ENCODE assay signal across 14 mouse cellular contexts in the genomic region with DNA sequence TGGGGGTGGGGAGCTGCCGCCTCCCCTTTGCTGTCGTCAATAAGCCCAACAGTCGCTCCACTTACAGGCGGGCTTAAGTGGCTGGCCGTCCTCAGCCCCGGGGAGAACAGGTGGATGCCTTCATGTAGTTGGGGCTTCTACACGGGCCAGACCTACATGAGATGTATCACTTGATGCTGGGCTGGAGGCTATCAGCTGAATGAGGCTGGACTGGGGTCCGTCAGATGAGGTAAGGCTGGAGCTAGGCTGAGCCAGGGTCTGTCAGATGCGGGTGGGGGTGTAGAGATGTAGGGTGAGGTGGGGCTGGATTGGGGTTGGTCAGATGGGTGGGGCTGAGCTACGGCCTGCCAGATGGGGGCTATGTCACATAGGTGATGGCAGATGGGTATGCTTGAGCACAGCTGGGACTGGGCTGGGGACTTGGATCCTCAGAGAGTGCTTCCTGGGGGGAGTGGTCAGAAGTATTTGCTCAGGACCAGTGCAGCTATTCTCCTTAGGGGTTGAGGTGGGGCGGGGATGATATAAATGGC. TPM values are rescaled to one million over a fixed set of nuclear protein-coding genes. Genes with fewer than 3 reads are reported as not detected.
DNase-seq lines count a peak whose midpoint lies in the region; ATAC-seq lines count a peak whose summit lies in the region.
"Had no signal": no experiment of that assay in that cellular context is flagged by ENCODE, and none has a peak within 500 bp of the region (broad histone marks: within the 10 kb centered on the region; RNA-seq: fewer than 3 reads in every experiment).

No protein-coding gene starts in this region.

- intact Hi-C loops in heart, postnatal 36 days (cut with DNase I), result no loop called here

- H3K4me2 ChIP-seq in heart, embryonic 13.5 days, result peak overlapping the region; percentile 38
- no peak overlapping the region for H3K4me2 ChIP-seq in midbrain, embryonic 11.5 days
- H3K4me2 ChIP-seq in midbrain, embryonic 16.5 days (ENCODE audit: low read length), result no peak overlapping the region
- no peak overlapping the region for H3K4me2 ChIP-seq in embryonic facial prominence, embryonic 15.5 days (replicated peaks)
- H3K4me2 ChIP-seq in stomach, embryonic 14.5 days (replicated peaks; ENCODE audit: low read depth, low read length), result no peak overlapping the region
- H3K4me2 ChIP-seq: hindbrain, embryonic 15.5 days had no signal

- DNase-seq in heart, postnatal 36 days, result no peak
- no peak for DNase-seq in midbrain, embryonic 11.5 days (ENCODE audit: low spot score, missing footprints)
- no peak for DNase-seq in cerebellum, postnatal 10 days
- DNase-seq: left cerebral cortex, postnatal 4 days had no signal

- H3K9me3 ChIP-seq in heart, embryonic 13.5 days, result no peaks in the 10 kb centered on the region
- H3K9me3 ChIP-seq in midbrain, embryonic 11.5 days (ENCODE audit: control insufficient read depth, low read length), result no peaks in the 10 kb centered on the region
- H3K9me3 ChIP-seq in midbrain, embryonic 16.5 days (replicated peaks; ENCODE audit: control insufficient read depth, low read length, poor library complexity, severe bottlenecking), result no peaks in the 10 kb centered on the region
- H3K9me3 ChIP-seq in embryonic facial prominence, embryonic 15.5 days (replicated peaks), result no peaks in the 10 kb centered on the region
- no peaks in the 10 kb centered on the region for H3K9me3 ChIP-seq in stomach, embryonic 14.5 days (ENCODE audit: control insufficient read depth, low read depth, low read length)
- H3K9me3 ChIP-seq: hindbrain, embryonic 15.5 days had no signal

- no peak overlapping the region for H3K4me3 ChIP-seq in heart, embryonic 13.5 days
- no peak overlapping the region for H3K4me3 ChIP-seq in midbrain, embryonic 11.5 days (ENCODE audit: low read depth, low read length)
- no peak overlapping the region for H3K4me3 ChIP-seq in midbrain, embryonic 16.5 days (ENCODE audit: low read depth, low read length)
- H3K4me3 ChIP-seq in embryonic facial prominence, embryonic 15.5 days (replicated peaks), result no peak overlapping the region
- H3K4me3 ChIP-seq in stomach, embryonic 14.5 days (ENCODE audit: low read depth, low read length), result no peak overlapping the region
- H3K4me3 ChIP-seq: hindbrain, embryonic 15.5 days; layer of hippocampus, adult 2 months had no signal

- 16% methylated on average over 11 of the region's 11 CpGs for WGBS in heart, embryonic 13.5 days
- WGBS in midbrain, embryonic 11.5 days, result 42% methylated on average over 11 of the region's 11 CpGs
- 46% methylated on average over 11 of the region's 11 CpGs for WGBS in midbrain, embryonic 16.5 days
- 25% methylated on average over 11 of the region's 11 CpGs for WGBS in embryonic facial prominence, embryonic 15.5 days
- 16% methylated on average over 11 of the region's 11 CpGs for WGBS in stomach, embryonic 14.5 days

- no peak overlapping the region for H3K27ac ChIP-seq in heart, embryonic 13.5 days (replicated peaks)
- H3K27ac ChIP-seq in midbrain, embryonic 11.5 days (ENCODE audit: low read depth, low read length), result no peak overlapping the region
- no peak overlapping the region for H3K27ac ChIP-seq in midbrain, embryonic 16.5 days (ENCODE audit: low read length)
- no peak overlapping the region for H3K27ac ChIP-seq in embryonic facial prominence, embryonic 15.5 days (replicated peaks)
- H3K27ac ChIP-seq in stomach, embryonic 14.5 days (ENCODE audit: low read length), result no peak overlapping the region
- H3K27ac ChIP-seq: hindbrain, embryonic 15.5 days; layer of hippocampus, adult 2 months had no signal

- no peaks in the 10 kb centered on the region for H3K36me3 ChIP-seq in heart, embryonic 13.5 days
- no peaks in the 10 kb centered on the region for H3K36me3 ChIP-seq in midbrain, embryonic 11.5 days (ENCODE audit: control insufficient read depth, insufficient read depth, low read length)
- no peaks in the 10 kb centered on the region for H3K36me3 ChIP-seq in midbrain, embryonic 16.5 days (ENCODE audit: control insufficient read depth, insufficient read depth, low read length)
- no peaks in the 10 kb centered on the region for H3K36me3 ChIP-seq in embryonic facial prominence, embryonic 15.5 days
- no peaks in the 10 kb centered on the region for H3K36me3 ChIP-seq in stomach, embryonic 14.5 days (ENCODE audit: control insufficient read depth, insufficient read depth, low read length)
- H3K36me3 ChIP-seq: hindbrain, embryonic 15.5 days had no signal

- H3K27me3 ChIP-seq in heart, embryonic 13.5 days (replicated peaks), result peaks cover 22% of the 10 kb centered on the region
- H3K27me3 ChIP-seq in midbrain, embryonic 11.5 days (ENCODE audit: control insufficient read depth, insufficient read depth, low read length), result no peaks in the 10 kb centered on the region
- H3K27me3 ChIP-seq in midbrain, embryonic 16.5 days (ENCODE audit: control insufficient read depth, insufficient read depth, low read depth, low read length), result no peaks in the 10 kb centered on the region
- no peaks in the 10 kb centered on the region; the same call in 1 of the 2 replicates for H3K27me3 ChIP-seq in embryonic facial prominence, embryonic 15.5 days
- H3K27me3 ChIP-seq in stomach, embryonic 14.5 days (ENCODE audit: control insufficient read depth, insufficient read depth, low read length), result no peaks in the 10 kb centered on the region
- H3K27me3 ChIP-seq: CH12.LX; hindbrain, embryonic 15.5 days had no signal

- H3K4me1 ChIP-seq in heart, embryonic 13.5 days, result peaks cover 53% of the 10 kb centered on the region
- H3K4me1 ChIP-seq in midbrain, embryonic 11.5 days (ENCODE audit: control insufficient read depth, insufficient read depth, low read length), result no peaks in the 10 kb centered on the region
- no peaks in the 10 kb centered on the region for H3K4me1 ChIP-seq in midbrain, embryonic 16.5 days (ENCODE audit: control insufficient read depth, insufficient read depth, low read length)
- H3K4me1 ChIP-seq in embryonic facial prominence, embryonic 15.5 days, result peaks cover 14% of the 10 kb centered on the region
- H3K4me1 ChIP-seq in stomach, embryonic 14.5 days (ENCODE audit: control insufficient read depth, insufficient read depth, low read length), result peaks cover 15% of the 10 kb centered on the region
- H3K4me1 ChIP-seq: hindbrain, embryonic 15.5 days had no signal

- no peak for ATAC-seq in heart, embryonic 13.5 days (ENCODE audit: extremely low read depth, insufficient number of reproducible peaks, low FRiP score, low TSS enrichment)
- ATAC-seq in midbrain, embryonic 11.5 days (ENCODE audit: low FRiP score), result peak; percentile 27; the same call in 1 of the 2 replicates
- no peak for ATAC-seq in midbrain, embryonic 16.5 days
- ATAC-seq in embryonic facial prominence, embryonic 15.5 days (ENCODE audit: insufficient number of reproducible peaks, low FRiP score, low TSS enrichment, low read depth), result 0 out of 2 replicates have a peak, but pooled peaks have one; percentile 24
- peak; percentile 50 for ATAC-seq in stomach, embryonic 14.5 days (ENCODE audit: insufficient number of reproducible peaks, insufficient read depth, low FRiP score, low read depth)

- 0 out of 2 replicates have a peak overlapping the region, but pooled peaks have one; percentile 14 for H3K9ac ChIP-seq in heart, embryonic 13.5 days
- no peak overlapping the region for H3K9ac ChIP-seq in midbrain, embryonic 11.5 days (ENCODE audit: low read length)
- no peak overlapping the region for H3K9ac ChIP-seq in midbrain, embryonic 16.5 days (ENCODE audit: low read depth, low read length)
- H3K9ac ChIP-seq in embryonic facial prominence, embryonic 15.5 days, result no peak overlapping the region
- H3K9ac ChIP-seq in stomach, embryonic 14.5 days (replicated peaks; ENCODE audit: low read depth, low read length), result no peak overlapping the region
- H3K9ac ChIP-seq: hindbrain, embryonic 15.5 days had no signal

RNA-seq across cellular contexts. Expression of gene Aqp12, which starts 27.0 kb away (rescaled TPM):
- polyA plus RNA-seq in heart, embryonic 13.5 days (2015; fragmentation: Nextera tagmentation; extraction: Ambion mirVana), result not detected in 2 replicates
- not detected for total RNA-seq in heart, postnatal 36 days (2021)
- not detected in 2 replicates for polyA plus RNA-seq in midbrain, embryonic 11.5 days (2014; fragmentation: Nextera tagmentation; extraction: Ambion mirVana)
- polyA plus RNA-seq in midbrain, embryonic 16.5 days (2015; fragmentation: Nextera tagmentation; extraction: Ambion mirVana), result not detected in 2 replicates
- not detected in 2 replicates for polyA plus RNA-seq in embryonic facial prominence, embryonic 15.5 days (2015; fragmentation: Nextera tagmentation; extraction: Ambion mirVana)
- not detected in 2 replicates for polyA plus RNA-seq in stomach, embryonic 14.5 days (2014; fragmentation: Nextera tagmentation; extraction: Ambion mirVana)
- total RNA-seq: CH12.LX; layer of hippocampus, adult 2 months; left cerebral cortex, postnatal 4 days had no signal
- polyA plus RNA-seq: brain, embryonic 14.5 days; frontal cortex, adult 2 months; hindbrain, embryonic 15.5 days; neural tube, embryonic 11.5 days had no signal

RNA-seq across cellular contexts. Expression of gene Gpr35, which starts 28.5 kb away (rescaled TPM):
- polyA plus RNA-seq in heart, embryonic 13.5 days (2015; fragmentation: Nextera tagmentation; extraction: Ambion mirVana), result 0.14 and 0.48 TPM in 2 replicates
- total RNA-seq in heart, postnatal 36 days (2021), result under 1 TPM; 0.36 to 0.41 TPM
- 0.32 TPM in 1 of 2 replicates, not detected in the other for polyA plus RNA-seq in midbrain, embryonic 11.5 days (2014; fragmentation: Nextera tagmentation; extraction: Ambion mirVana)
- polyA plus RNA-seq in midbrain, embryonic 16.5 days (2015; fragmentation: Nextera tagmentation; extraction: Ambion mirVana), result 0.18 and 0.52 TPM in 2 replicates
- polyA plus RNA-seq in embryonic facial prominence, embryonic 15.5 days (2015; fragmentation: Nextera tagmentation; extraction: Ambion mirVana), result 1.2 and 2.1 TPM in 2 replicates
- 7.7 and 9.5 TPM in 2 replicates for polyA plus RNA-seq in stomach, embryonic 14.5 days (2014; fragmentation: Nextera tagmentation; extraction: Ambion mirVana)

RNA-seq across cellular contexts. Expression of gene Capn10, which starts 45.0 kb away (rescaled TPM):
- polyA plus RNA-seq in heart, embryonic 13.5 days (2015; fragmentation: Nextera tagmentation; extraction: Ambion mirVana), result 14.9 and 15.8 TPM in 2 replicates
- total RNA-seq in heart, postnatal 36 days (2021), result 1 to 10 TPM; 8.0 to 8.2 TPM
- 34.5 and 40.4 TPM in 2 replicates for polyA plus RNA-seq in midbrain, embryonic 11.5 days (2014; fragmentation: Nextera tagmentation; extraction: Ambion mirVana)
- polyA plus RNA-seq in midbrain, embryonic 16.5 days (2015; fragmentation: Nextera tagmentation; extraction: Ambion mirVana), result 62.3 and 65.1 TPM in 2 replicates
- polyA plus RNA-seq in embryonic facial prominence, embryonic 15.5 days (2015; fragmentation: Nextera tagmentation; extraction: Ambion mirVana), result 34.5 and 36.5 TPM in 2 replicates
- 28.3 and 30.4 TPM in 2 replicates for polyA plus RNA-seq in stomach, embryonic 14.5 days (2014; fragmentation: Nextera tagmentation; extraction: Ambion mirVana)

Comparison
In these comparisons a context has a peak if more than half of its experiments do, and no peak if none do; other contexts are left out.
1. ATAC-seq: peak in midbrain, embryonic 11.5 days (single experiment), embryonic facial prominence, embryonic 15.5 days (single experiment) and stomach, embryonic 14.5 days (single experiment); none in heart, embryonic 13.5 days (single experiment) and midbrain, embryonic 16.5 days (single experiment).